Mouse (Mus musculus): ENCODE measurements around the gene Ralbp1. TPM values are rescaled to one million over a fixed set of nuclear protein-coding genes. Genes with fewer than 3 reads are reported as not detected.

Gene Ralbp1
- polyA plus RNA-seq, 1 experiment from 2014 or later = 71.1 TPM

DNA sequence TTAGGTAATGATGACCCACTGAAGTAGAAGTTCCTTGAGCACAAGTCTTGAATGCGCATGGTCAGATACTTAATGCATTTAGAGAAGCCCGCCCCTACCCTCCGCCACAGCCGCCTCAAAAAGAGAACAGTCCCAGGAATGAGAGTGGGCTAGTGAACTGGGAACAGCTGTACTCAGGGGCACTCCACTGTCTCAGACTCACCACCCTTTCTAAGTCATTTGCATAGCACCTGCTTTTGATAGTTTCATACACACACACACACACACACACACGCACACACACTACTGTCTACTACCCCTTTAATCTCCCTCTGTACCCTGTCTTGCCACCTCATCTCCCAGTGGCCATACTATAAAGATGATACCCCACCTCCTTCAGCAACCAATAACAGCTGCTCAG, 57.7 kb downstream of the Ralbp1 start:
- Histone ChIP-seq H3K4me1 (ENCODE audit: control insufficient read depth, insufficient read depth, low read length) (0 out of 2 replicates have a peak, but pooled peaks cover 2% of the 10 kb centered on the region), H3K4me3 (ENCODE audit: low read length) (no peak overlapping the region), H3K9ac (ENCODE audit: low read depth, low read length) (no peak overlapping the region), H3K27me3 (replicated peaks; ENCODE audit: control insufficient read depth, insufficient read depth, low read length) (no peaks in the 10 kb centered on the region), H3K9me3 (ENCODE audit: control insufficient read depth, low read length) (no peaks in the 10 kb centered on the region), H3K36me3 (ENCODE audit: control insufficient read depth, insufficient read depth, low read length) (peaks cover 9% of the 10 kb centered on the region; the same call in 1 of the 2 replicates), H3K4me2 (ENCODE audit: low read depth, low read length) (no peak overlapping the region), H3K27ac (ENCODE audit: low read length) (no peak overlapping the region)
- no peak for ATAC-seq
- 94% methylated on average over 5 of the region's 5 CpGs for WGBS

- H3K4me1 ChIP-seq (ENCODE audit: control insufficient read depth, insufficient read depth, low read length) = 0 out of 2 replicates have a peak, but pooled peaks cover 2% of the 10 kb centered on the region
- no peak overlapping the region for H3K4me2 ChIP-seq (ENCODE audit: low read depth, low read length)
- H3K9ac ChIP-seq (ENCODE audit: low read depth, low read length) = no peak overlapping the region
- no peaks in the 10 kb centered on the region for H3K27me3 ChIP-seq (replicated peaks; ENCODE audit: control insufficient read depth, insufficient read depth, low read length)
- no peak for ATAC-seq
- WGBS = 87% methylated on average over 16 of the region's 16 CpGs
- no peak overlapping the region for H3K4me3 ChIP-seq (ENCODE audit: low read length)
- H3K9me3 ChIP-seq (ENCODE audit: control insufficient read depth, low read length) = no peaks in the 10 kb centered on the region
- H3K27ac ChIP-seq (ENCODE audit: low read length) = no peak overlapping the region
- H3K36me3 ChIP-seq (ENCODE audit: control insufficient read depth, insufficient read depth, low read length) = peaks cover 9% of the 10 kb centered on the region; the same call in 1 of the 2 replicates
These were observed 58.3 kb downstream of the Ralbp1 start for GRCm38 (mm10) chr17:65827119-65827840.

- Histone ChIP-seq H3K9me3 (ENCODE audit: control insufficient read depth, low read length) (no peaks in the 10 kb centered on the region), H3K9ac (ENCODE audit: low read depth, low read length) (no peak overlapping the region), H3K4me1 (ENCODE audit: control insufficient read depth, insufficient read depth, low read length) (0 out of 2 replicates have a peak, but pooled peaks cover 2% of the 10 kb centered on the region), H3K27ac (ENCODE audit: low read length) (no peak overlapping the region), H3K27me3 (replicated peaks; ENCODE audit: control insufficient read depth, insufficient read depth, low read length) (no peaks in the 10 kb centered on the region), H3K4me3 (ENCODE audit: low read length) (no peak overlapping the region), H3K36me3 (ENCODE audit: control insufficient read depth, insufficient read depth, low read length) (peaks cover 4% of the 10 kb centered on the region; the same call in 1 of the 2 replicates), H3K4me2 (ENCODE audit: low read depth, low read length) (no peak overlapping the region)
- ATAC-seq = no peak
- WGBS = 77% methylated on average over 9 of the region's 9 CpGs
These were observed 59.3 kb downstream of the Ralbp1 start for GRCm38 (mm10) chr17:65826257-65826656.

GRCm38 (mm10) chr17:65824246-65824645, 61.4 kb downstream of the Ralbp1 start:
- H3K4me2 ChIP-seq (ENCODE audit: low read depth, low read length) = no peak overlapping the region
- H3K4me1 ChIP-seq (ENCODE audit: control insufficient read depth, insufficient read depth, low read length) = 0 out of 2 replicates have a peak, but pooled peaks cover 2% of the 10 kb centered on the region
- ATAC-seq = no peak
- H3K9me3 ChIP-seq (ENCODE audit: control insufficient read depth, low read length) = no peaks in the 10 kb centered on the region
- WGBS = 90% methylated on average over 10 of the region's 10 CpGs
- no peaks in the 10 kb centered on the region for H3K27me3 ChIP-seq (replicated peaks; ENCODE audit: control insufficient read depth, insufficient read depth, low read length)
- no peak overlapping the region for H3K27ac ChIP-seq (ENCODE audit: low read length)
- no peak overlapping the region for H3K4me3 ChIP-seq (ENCODE audit: low read length)
- H3K36me3 ChIP-seq (ENCODE audit: control insufficient read depth, insufficient read depth, low read length) = no peaks in the 10 kb centered on the region; the same call in 1 of the 2 replicates
- H3K9ac ChIP-seq (ENCODE audit: low read depth, low read length) = no peak overlapping the region

DNA sequence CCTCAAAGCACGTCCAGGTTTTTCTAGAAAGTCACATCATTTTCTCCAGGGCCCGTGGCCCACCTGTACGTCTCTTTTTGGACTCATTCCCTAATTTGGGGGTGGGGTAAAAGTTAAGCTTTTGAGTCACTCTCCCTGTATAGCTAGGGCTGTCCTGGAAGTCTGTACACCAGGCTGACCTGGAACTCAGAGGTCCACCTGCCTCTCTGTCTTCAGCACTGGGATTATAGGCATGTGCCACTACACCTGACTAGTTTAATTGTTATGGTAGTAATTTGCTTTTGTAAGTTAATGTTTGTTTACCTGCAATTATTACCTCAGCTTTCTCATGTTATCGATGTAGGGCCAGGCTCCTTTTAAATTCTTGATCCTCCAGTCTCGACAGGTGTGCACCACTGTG, 63.2 kb downstream of the Ralbp1 start:
- no peak overlapping the region for H3K27ac ChIP-seq (ENCODE audit: low read length)
- no peak overlapping the region for H3K4me2 ChIP-seq (ENCODE audit: low read depth, low read length)
- peaks cover under 1% of the 10 kb centered on the region; the same call in 1 of the 2 replicates for H3K36me3 ChIP-seq (ENCODE audit: control insufficient read depth, insufficient read depth, low read length)
- H3K9me3 ChIP-seq (ENCODE audit: control insufficient read depth, low read length) = no peaks in the 10 kb centered on the region
- 90% methylated on average over 5 of the region's 5 CpGs for WGBS
- no peak overlapping the region for H3K9ac ChIP-seq (ENCODE audit: low read depth, low read length)
- no peak for ATAC-seq
- H3K4me1 ChIP-seq (ENCODE audit: control insufficient read depth, insufficient read depth, low read length) = no peaks in the 10 kb centered on the region
- no peaks in the 10 kb centered on the region for H3K27me3 ChIP-seq (replicated peaks; ENCODE audit: control insufficient read depth, insufficient read depth, low read length)
- H3K4me3 ChIP-seq (ENCODE audit: low read length) = no peak overlapping the region

DNA sequence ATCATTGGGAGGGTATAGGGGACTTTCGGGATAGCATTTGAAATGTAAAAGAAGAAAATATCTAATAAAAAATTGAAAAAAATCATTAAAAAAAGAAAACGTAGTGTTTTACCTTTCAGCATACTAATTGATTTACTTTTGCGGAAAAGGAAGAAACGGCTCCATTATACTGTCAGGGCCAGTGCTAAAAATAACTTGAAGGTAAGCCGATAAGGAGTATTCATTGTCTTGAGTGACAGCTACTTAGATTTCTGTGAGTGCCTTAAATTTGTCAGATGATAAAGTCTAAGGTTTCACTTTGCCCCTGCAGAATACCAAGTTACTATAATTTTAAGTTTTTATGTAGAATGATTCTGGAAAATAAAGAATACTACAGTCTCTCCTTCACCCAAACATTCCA, 65.4 kb downstream of the Ralbp1 start:
- no peak overlapping the region for H3K4me3 ChIP-seq (ENCODE audit: low read length)
- peaks cover 11% of the 10 kb centered on the region for H3K36me3 ChIP-seq (ENCODE audit: control insufficient read depth, insufficient read depth, low read length)
- 83% methylated on average over 5 of the region's 5 CpGs for WGBS
- no peaks in the 10 kb centered on the region for H3K9me3 ChIP-seq (ENCODE audit: control insufficient read depth, low read length)
- H3K27ac ChIP-seq (ENCODE audit: low read length) = no peak overlapping the region
- no peak overlapping the region for H3K4me2 ChIP-seq (ENCODE audit: low read depth, low read length)
- no peak overlapping the region for H3K9ac ChIP-seq (ENCODE audit: low read depth, low read length)
- no peaks in the 10 kb centered on the region for H3K4me1 ChIP-seq (ENCODE audit: control insufficient read depth, insufficient read depth, low read length)
- no peaks in the 10 kb centered on the region for H3K27me3 ChIP-seq (replicated peaks; ENCODE audit: control insufficient read depth, insufficient read depth, low read length)
- no peak for ATAC-seq

DNA sequence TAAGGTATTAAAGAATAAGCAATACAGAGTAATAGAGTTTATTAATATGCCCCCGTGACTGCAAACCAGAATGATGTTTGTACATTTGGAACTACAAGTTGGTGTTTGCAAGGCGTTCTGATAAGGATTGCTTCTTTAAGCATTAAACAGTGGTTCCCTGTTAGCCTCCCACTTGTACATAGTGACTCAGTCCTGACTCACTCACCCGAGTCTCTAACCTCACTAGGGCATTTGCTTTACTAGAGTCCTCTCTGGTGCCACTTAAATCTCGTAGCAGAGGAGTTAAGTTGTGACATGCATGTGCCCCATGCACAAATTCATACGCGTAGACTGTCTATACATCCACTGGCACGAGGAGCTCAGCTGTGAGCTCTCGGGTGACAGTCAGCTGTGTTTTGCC, 71.8 kb downstream of the Ralbp1 start:
- H3K36me3 ChIP-seq (ENCODE audit: control insufficient read depth, insufficient read depth, low read length) = peaks cover 24% of the 10 kb centered on the region
- H3K9me3 ChIP-seq (ENCODE audit: control insufficient read depth, low read length) = no peaks in the 10 kb centered on the region
- H3K4me1 ChIP-seq (ENCODE audit: control insufficient read depth, insufficient read depth, low read length) = no peaks in the 10 kb centered on the region
- H3K9ac ChIP-seq (ENCODE audit: low read depth, low read length) = no peak overlapping the region
- 91% methylated on average over 8 of the region's 8 CpGs for WGBS
- no peak for ATAC-seq
- no peak overlapping the region for H3K27ac ChIP-seq (ENCODE audit: low read length)
- no peaks in the 10 kb centered on the region for H3K27me3 ChIP-seq (replicated peaks; ENCODE audit: control insufficient read depth, insufficient read depth, low read length)
- no peak overlapping the region for H3K4me3 ChIP-seq (ENCODE audit: low read length)
- no peak overlapping the region for H3K4me2 ChIP-seq (ENCODE audit: low read depth, low read length)

DNA sequence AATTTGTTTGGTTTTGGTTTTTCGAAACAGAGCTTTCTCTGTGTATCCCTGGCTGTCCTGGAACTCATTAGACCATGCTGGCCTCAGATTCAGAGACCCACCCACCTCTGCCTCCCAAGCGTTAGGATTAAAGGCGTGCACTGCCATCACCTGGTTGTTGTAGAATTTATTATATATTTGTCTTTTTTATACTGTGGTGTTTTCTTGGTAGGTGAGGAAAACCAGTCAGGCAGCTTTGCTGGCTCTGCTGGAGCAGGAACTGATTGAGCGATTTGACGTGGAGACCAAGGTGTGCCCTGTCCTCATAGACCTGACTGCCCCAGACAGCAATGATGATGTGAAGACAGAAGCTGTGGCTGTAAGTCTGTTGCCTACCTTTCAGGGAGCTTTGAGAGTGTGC, 74.6 kb downstream of the Ralbp1 start:
- no peaks in the 10 kb centered on the region for H3K4me1 ChIP-seq (ENCODE audit: control insufficient read depth, insufficient read depth, low read length)
- H3K27ac ChIP-seq (ENCODE audit: low read length) = no peak overlapping the region
- no peak overlapping the region for H3K4me2 ChIP-seq (ENCODE audit: low read depth, low read length)
- no peaks in the 10 kb centered on the region for H3K9me3 ChIP-seq (ENCODE audit: control insufficient read depth, low read length)
- WGBS = 67% methylated on average over 5 of the region's 5 CpGs
- peaks cover 15% of the 10 kb centered on the region for H3K36me3 ChIP-seq (ENCODE audit: control insufficient read depth, insufficient read depth, low read length)
- no peak overlapping the region for H3K4me3 ChIP-seq (ENCODE audit: low read length)
- H3K9ac ChIP-seq (ENCODE audit: low read depth, low read length) = no peak overlapping the region
- peak; percentile 88 for ATAC-seq
- H3K27me3 ChIP-seq (replicated peaks; ENCODE audit: control insufficient read depth, insufficient read depth, low read length) = no peaks in the 10 kb centered on the region

DNA sequence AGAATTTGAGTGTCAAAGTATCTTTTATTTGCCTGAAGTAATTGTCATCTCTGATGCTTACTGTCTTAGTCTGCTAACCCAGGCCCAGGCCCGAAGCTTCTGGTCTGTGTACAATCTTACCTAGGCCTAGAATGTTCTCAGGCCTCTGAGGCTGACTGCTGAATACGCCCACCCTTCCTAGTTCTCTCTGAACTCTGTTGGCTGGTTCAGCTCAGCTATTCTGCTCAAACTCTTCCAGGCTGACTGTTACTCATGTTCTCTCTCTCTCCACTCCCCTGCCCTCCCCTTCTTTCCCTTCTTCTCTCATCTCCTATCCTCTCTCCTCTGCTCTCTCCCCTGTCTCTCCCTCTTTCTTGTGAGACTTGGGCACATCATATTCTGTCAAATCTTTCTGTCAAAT, 79.2 kb downstream of the Ralbp1 start:
- H3K9ac ChIP-seq (ENCODE audit: low read depth, low read length) = no peak overlapping the region
- no peak overlapping the region for H3K4me2 ChIP-seq (ENCODE audit: low read depth, low read length)
- H3K4me1 ChIP-seq (ENCODE audit: control insufficient read depth, insufficient read depth, low read length) = peaks cover 5% of the 10 kb centered on the region; the same call in 1 of the 2 replicates
- ATAC-seq = no peak
- H3K9me3 ChIP-seq (ENCODE audit: control insufficient read depth, low read length) = no peaks in the 10 kb centered on the region
- H3K27ac ChIP-seq (ENCODE audit: low read length) = no peak overlapping the region
- WGBS = 80% methylated on average over 2 of the region's 2 CpGs
- no peaks in the 10 kb centered on the region; the same call in 1 of the 2 replicates for H3K36me3 ChIP-seq (ENCODE audit: control insufficient read depth, insufficient read depth, low read length)
- no peak overlapping the region for H3K4me3 ChIP-seq (ENCODE audit: low read length)
- no peaks in the 10 kb centered on the region for H3K27me3 ChIP-seq (replicated peaks; ENCODE audit: control insufficient read depth, insufficient read depth, low read length)

Measured in intestine, embryonic 16.5 days (tissue).